Mouse (Mus musculus) neutrophil, adult 65 days (primary cell): ENCODE measurements around the gene Psmg1. TPM values are rescaled to one million over a fixed set of nuclear protein-coding genes. Genes with fewer than 3 reads are reported as not detected.

Source experiments
- total RNA-seq: library from RNA; stranded (reverse); gene quantifications from 2 replicates; pipeline ENCODE4 v1.2.4, GENCODE M21; 2023

Gene Psmg1
- 5.3 and 8.3 TPM in 2 replicates for total RNA-seq

DNA sequence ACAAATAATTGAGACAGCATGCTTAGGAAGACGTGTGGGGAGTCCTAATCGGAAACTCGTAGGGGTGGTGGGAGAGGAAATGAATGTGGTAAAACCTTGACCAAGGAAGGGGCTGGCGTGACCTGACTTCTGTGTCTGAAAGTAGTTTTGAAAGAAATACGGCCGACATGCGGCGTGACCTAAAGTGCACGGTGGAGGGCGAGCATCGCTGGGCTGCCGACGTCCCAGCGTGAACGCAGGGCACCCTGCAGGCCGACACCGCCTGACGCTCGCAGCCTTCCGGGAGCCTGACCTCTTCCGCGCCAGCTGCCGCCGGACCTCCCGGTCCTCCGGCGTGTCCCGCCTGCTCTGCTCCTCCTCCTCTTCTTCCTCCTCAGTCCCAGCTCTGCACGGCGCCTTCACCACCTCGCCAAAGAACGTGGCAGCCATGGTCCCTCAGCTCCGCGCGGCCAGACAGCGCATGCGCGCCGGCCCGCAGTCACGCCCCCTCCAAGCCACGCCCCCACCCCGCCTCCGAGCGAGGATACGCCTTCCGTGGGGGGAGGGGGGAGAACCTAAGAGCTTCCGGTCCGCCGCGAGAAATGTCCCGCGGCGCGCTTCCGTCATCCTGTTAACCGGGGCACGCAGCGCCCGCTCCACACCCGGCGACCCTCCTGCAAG, at the start of gene Psmg1:
TSS of gene Psmg1 (minus strand) at position 499 of the 660 bp plus-strand sequence.

Other genes starting within 250 kb of the Psmg1 start
- 44.4 and 95.9 TPM in 2 replicates for gene Brwd1, start 91.6 kb upstream of the Psmg1 start, total RNA-seq
- gene Hmgn1, start 136.8 kb upstream of the Psmg1 start, total RNA-seq: 12.6 and 17.4 TPM in 2 replicates
- gene Wrb, start 154.4 kb upstream of the Psmg1 start, total RNA-seq: 2.4 and 4.0 TPM in 2 replicates
- not detected in 2 replicates for gene Lca5l, start 201.3 kb upstream of the Psmg1 start, total RNA-seq
- gene Sh3bgr, start 209.5 kb upstream of the Psmg1 start, total RNA-seq: not detected in 2 replicates
- gene B3galt5, start 244.8 kb upstream of the Psmg1 start, total RNA-seq: 0.09 TPM in 1 of 2 replicates, not detected in the other